Mouse (Mus musculus): Measurements from ENCODE around the gene Nthl1.

Gene Nthl1

GRCm38 (mm10) chr17:24628646-24629045 lies 3.8 kb upstream of the Nthl1 start:
- DNase-seq (ENCODE audit: extremely low read depth, low read depth): peak; percentile 56

GRCm38 (mm10) chr17:24630072-24630471 lies 2.4 kb upstream of the Nthl1 start:
- DNase-seq (ENCODE audit: extremely low read depth, low read depth): no peak

- DNase-seq (ENCODE audit: extremely low read depth, low read depth): peak; percentile 40
Measured at GRCm38 (mm10) chr17:24632813-24633449, 451 bp downstream of the Nthl1 start.

GRCm38 (mm10) chr17:24633831-24634230 lies 1.4 kb downstream of the Nthl1 start:
- no peak for DNase-seq (ENCODE audit: extremely low read depth, low read depth)

- no peak for DNase-seq (ENCODE audit: extremely low read depth, low read depth)
Measured at GRCm38 (mm10) chr17:24635024-24635423, 2.5 kb downstream of the Nthl1 start.

- no peak for DNase-seq (ENCODE audit: extremely low read depth, low read depth)
Measured at GRCm38 (mm10) chr17:24635694-24636093, 3.2 kb downstream of the Nthl1 start.

GRCm38 (mm10) chr17:24636781-24637481 lies 4.5 kb downstream of the Nthl1 start:
- no peak for DNase-seq (ENCODE audit: extremely low read depth, low read depth)

GRCm38 (mm10) chr17:24638214-24638613 lies 5.7 kb downstream of the Nthl1 start:
- DNase-seq (ENCODE audit: extremely low read depth, low read depth): no peak

- DNase-seq (ENCODE audit: extremely low read depth, low read depth): no peak
Measured at GRCm38 (mm10) chr17:24638840-24639239, 6.4 kb downstream of the Nthl1 start.

- DNase-seq (ENCODE audit: extremely low read depth, low read depth): no peak
Measured at GRCm38 (mm10) chr17:24639571-24639988, 7.1 kb downstream of the Nthl1 start.

GRCm38 (mm10) chr17:24640119-24640518 lies 7.6 kb downstream of the Nthl1 start:
- DNase-seq (ENCODE audit: extremely low read depth, low read depth): no peak

GRCm38 (mm10) chr17:24640581-24640980 lies 8.1 kb downstream of the Nthl1 start:
- DNase-seq (ENCODE audit: extremely low read depth, low read depth): no peak

- DNase-seq (ENCODE audit: extremely low read depth, low read depth): no peak
Measured at GRCm38 (mm10) chr17:24641944-24642343, 9.5 kb downstream of the Nthl1 start.

GRCm38 (mm10) chr17:24642791-24643343 lies 10.4 kb downstream of the Nthl1 start:
- no peak for DNase-seq (ENCODE audit: extremely low read depth, low read depth)

- DNase-seq (ENCODE audit: extremely low read depth, low read depth): no peak
Measured at GRCm38 (mm10) chr17:24644030-24644715, 11.7 kb downstream of the Nthl1 start.

- DNase-seq (ENCODE audit: extremely low read depth, low read depth): no peak
Measured at GRCm38 (mm10) chr17:24644875-24645721, 12.6 kb downstream of the Nthl1 start.

- no peak for DNase-seq (ENCODE audit: extremely low read depth, low read depth)
Measured at GRCm38 (mm10) chr17:24645916-24646315, 13.4 kb downstream of the Nthl1 start.

GRCm38 (mm10) chr17:24646381-24646780 lies 13.9 kb downstream of the Nthl1 start:
- DNase-seq (ENCODE audit: extremely low read depth, low read depth): no peak

- DNase-seq (ENCODE audit: extremely low read depth, low read depth): no peak
Measured at GRCm38 (mm10) chr17:24647493-24647892, 15.0 kb downstream of the Nthl1 start.

GRCm38 (mm10) chr17:24648731-24649377 lies 16.4 kb downstream of the Nthl1 start:
- DNase-seq (ENCODE audit: extremely low read depth, low read depth): no peak
